Mouse (Mus musculus): ENCODE results near the gene Plxnb2.
A peak's percentile ranks its signal among the peaks of the same experiment; 100 is the strongest.

Plxnb2 gene

GRCm38 (mm10) chr15:89180571-89181229 lies at the start of gene Plxnb2:
Gene Plxnb2, minus strand, starts transcription at chr15:89180788.
- no peak for DNase-seq (ENCODE audit: low read depth)

GRCm38 (mm10) chr15:89215611-89216233 lies 35.1 kb upstream of the Plxnb2 start:
- DNase-seq (ENCODE audit: low read depth), result peak; percentile 78

- DNase-seq (ENCODE audit: low read depth), result no peak
Observed at GRCm38 (mm10) chr15:89214953-89215352, 34.4 kb upstream of the Plxnb2 start.

DNA sequence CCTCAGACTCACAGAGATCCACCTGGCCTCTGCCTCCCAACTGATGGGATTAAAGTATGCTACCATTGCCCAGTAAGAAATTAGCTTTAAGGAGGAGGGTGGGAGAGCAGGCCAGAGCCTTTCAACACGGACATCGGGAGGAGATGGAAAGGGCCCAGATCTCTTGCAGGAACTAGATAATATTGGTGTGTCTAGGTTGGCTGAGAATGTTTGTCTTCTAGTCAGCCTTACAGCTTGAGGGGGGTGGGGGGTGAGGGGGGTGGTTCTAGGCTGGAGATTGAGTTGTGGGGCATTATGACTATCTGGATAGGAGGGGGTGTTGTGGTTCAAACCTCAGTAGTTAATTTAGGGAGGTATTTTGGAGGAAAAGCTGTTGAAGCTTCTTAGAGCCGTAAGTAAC lies 32.9 kb upstream of the Plxnb2 start:
- peak; percentile 14 for DNase-seq (ENCODE audit: low read depth)

DNA sequence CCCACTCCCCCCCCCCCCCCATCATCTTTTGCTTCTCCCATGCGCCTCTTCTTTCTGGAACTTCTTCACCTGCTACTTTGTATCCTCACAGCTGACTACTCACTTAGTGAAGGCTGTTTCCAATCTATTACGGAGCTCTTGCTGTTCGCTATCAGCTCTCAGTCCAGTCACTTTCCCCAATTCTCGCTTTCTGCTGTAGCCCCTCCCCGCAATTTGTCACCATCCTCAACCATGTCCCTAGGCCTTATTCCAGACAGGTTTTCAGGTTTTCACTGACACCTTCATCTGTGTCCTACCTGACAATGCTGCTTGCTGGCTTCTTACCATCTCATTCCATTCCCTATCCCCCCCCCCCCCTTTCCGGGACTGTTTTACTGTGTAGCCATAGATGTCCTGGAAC lies 31.9 kb upstream of the Plxnb2 start:
- no peak for DNase-seq (ENCODE audit: low read depth)

DNA sequence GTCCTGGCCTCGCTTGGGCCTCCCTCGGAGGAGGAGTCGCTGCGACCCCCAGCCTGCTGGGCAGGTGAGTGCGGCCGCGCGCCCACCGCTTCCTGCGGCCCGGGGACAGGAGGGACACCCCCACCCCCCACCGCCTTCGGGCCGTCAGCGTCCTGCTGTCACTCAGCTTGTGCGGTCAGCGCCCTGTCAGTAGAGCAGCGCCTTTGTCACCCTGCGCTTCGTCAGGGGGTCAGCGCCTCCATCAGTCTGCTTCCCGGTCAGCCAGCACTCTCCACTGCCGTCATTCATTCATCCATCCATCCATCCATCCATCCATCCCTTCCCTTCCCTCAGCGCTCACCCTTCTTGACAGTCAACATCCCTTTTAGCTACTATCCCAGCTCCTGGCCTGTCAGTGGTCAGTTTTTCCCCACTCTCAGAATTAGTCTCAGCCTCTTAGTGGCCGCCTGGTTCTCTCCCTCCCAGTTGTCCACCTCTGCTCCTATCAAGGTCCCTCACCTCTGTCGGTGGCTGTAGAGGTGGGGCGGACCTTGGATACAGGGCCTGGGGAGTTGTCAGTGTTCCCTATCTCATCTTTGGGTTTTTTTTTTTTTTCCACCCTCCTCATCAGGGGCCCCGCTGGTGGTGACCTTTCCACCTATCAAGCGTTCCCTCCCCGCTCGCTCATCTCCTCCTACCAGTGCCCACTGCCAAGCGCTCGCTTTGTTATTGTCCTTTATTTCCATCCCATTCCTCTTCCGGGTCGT lies 31.3 kb upstream of the Plxnb2 start:
- DNase-seq (ENCODE audit: low read depth), result peak; percentile 56

DNA sequence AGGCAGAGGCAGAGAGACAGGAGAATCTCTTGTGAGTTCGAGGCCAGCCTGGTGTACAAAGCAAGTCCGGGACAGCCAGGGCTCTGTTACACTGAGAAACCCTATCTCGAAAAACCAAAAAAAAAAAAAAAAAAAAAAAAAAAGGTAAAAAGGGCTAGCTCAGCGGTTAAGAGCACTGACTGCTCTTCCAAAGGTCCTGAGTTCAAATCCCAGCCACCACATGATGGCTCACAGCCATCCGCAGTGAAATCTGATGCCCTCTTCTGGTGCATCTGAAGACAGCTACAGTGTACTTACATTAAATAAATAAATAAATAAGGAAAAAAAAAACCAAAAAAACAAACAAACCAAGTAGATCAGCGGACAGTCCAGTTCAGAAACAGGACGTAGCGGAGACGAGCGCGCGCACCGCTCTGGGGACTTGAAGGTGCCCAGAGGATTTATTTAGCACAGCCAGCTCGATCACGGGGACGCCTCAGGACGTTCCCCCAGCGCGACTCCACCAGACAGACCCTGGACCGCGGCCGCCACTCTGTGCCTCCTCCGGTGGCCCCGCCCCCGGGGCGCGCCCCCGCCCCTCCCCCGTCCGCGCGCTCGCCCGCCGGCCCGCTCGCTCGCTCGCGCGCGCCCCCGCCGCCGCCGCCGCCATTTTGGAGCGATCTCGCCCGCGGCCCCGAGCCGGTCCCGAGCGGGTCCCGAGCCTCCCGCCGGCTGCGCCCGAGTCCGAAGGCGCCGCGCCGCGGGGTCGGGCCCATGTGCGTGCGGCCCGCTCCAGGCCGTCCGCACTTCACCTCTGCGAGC lies 30.5 kb upstream of the Plxnb2 start, which contains the start of gene Ppp6r2:
Gene Ppp6r2, plus strand, starts transcription at position 639 of the 801 bp plus-strand sequence.
- DNase-seq (ENCODE audit: low read depth), result peak; percentile 40

DNA sequence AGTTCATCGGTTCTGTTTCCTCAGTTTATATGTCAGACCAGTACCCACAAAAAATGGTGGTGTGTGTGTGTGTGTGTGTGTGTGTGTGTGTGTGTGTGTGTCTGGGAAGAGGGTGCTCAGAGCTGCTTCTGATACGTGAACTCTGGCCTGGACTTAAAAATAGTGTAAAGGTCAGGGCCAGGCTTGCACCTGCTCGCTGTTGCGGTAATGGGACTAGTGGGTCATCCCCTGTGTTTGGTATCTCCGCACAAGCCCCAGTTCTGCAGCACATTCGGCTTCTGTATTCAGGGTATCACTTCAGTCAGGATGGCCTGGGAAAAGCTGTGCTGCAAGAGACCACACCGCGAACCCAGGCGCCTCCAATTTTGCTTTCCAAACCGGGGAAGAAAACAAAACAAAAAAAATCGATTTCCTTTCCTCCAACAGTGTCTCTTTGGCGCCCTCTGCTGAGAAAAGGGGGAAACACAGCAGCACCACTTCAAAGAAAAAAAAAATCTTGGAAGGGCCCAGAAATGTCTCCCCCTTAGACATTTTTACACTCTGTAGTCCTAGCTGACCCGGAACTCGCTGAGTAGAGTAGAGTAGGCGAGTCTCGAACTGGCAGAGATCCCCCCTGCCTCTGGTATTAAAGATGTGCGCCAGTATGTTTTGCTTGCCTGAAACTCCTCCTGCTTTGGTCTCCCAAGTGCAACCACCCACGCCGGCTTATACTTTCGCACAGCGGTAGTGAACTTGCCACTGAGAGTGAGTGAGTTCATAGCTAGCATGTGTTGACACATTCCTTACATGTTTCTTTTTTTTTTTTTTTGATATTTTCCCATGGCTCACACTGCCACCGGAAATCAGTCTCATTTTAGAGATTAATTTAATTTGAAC lies 29.5 kb upstream of the Plxnb2 start:
- DNase-seq (ENCODE audit: low read depth), result peak; percentile 89

DNA sequence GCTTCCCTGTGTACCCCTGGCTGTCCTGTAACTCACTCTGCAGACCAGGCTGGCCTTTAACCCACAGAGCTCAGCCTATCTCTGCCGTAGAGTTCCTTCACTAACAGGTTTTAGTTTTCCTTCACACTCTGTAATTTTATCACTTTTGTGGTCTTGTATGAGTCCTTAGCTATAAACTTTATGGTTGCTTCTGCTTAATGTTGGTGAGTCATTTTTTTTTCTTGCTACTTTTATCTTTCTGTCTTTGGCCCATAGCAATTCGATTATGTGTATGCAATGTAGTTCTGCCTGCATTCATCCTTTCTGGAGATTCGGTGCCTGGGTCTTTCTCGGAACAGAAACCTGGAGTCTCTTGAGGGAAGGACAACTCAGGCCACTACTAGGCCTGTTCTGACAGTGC lies 26.9 kb upstream of the Plxnb2 start:
- DNase-seq (ENCODE audit: low read depth), result no peak

- DNase-seq (ENCODE audit: low read depth), result no peak
Observed at GRCm38 (mm10) chr15:89197056-89197455, 16.5 kb upstream of the Plxnb2 start.

DNA sequence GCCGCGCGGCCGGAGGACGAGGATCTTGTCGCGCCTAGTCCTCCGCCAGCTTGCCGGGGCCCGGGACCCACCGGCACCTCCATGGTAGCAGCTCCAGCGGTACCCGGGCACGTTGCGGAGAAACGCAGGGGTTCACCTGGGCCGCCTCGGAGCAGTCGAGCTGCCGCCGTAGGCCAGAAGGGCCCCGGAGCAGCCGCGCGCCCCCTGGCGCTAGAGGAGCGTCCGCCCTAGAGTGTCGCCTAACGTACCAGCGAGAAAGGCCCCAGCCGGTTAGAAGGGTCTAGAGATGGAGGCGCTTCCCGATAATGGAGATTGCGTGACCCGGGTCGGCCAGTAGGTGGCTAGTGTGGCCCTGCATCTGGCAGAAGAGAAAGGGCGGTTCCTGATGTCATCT lies 15.7 kb upstream of the Plxnb2 start, which contains the start of gene Dennd6b:
Gene Dennd6b, minus strand, starts transcription at position 184 of the 394 bp plus-strand sequence.
- DNase-seq (ENCODE audit: low read depth), result peak; percentile 97

GRCm38 (mm10) chr15:89195690-89196312 lies 15.2 kb upstream of the Plxnb2 start:
- peak; percentile 72 for DNase-seq (ENCODE audit: low read depth)

GRCm38 (mm10) chr15:89195261-89195681 lies 14.7 kb upstream of the Plxnb2 start:
- DNase-seq (ENCODE audit: low read depth), result no peak

DNA sequence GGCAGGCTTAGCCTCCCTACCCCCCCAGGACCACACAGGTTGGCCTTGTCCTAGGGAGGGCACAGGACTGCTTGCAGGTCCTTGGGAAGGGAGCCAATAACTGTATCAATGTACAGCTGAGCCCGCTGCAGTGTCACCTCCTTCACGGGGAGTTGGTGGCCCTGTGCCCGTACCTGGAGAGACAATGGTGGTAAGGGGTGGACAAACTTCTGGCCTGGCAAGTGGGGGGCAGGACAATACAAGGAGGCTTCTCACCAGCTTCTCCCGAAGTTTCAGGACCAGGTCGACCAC lies 4.3 kb upstream of the Plxnb2 start:
- DNase-seq (ENCODE audit: low read depth), result no peak

GRCm38 (mm10) chr15:89184141-89184936 lies 3.8 kb upstream of the Plxnb2 start:
- DNase-seq (ENCODE audit: low read depth), result no peak

- DNase-seq (ENCODE audit: low read depth), result no peak
Observed at GRCm38 (mm10) chr15:89182842-89183241, 2.3 kb upstream of the Plxnb2 start.

- no peak for DNase-seq (ENCODE audit: low read depth)
Observed at GRCm38 (mm10) chr15:89182328-89182741, 1.7 kb upstream of the Plxnb2 start.

DNA sequence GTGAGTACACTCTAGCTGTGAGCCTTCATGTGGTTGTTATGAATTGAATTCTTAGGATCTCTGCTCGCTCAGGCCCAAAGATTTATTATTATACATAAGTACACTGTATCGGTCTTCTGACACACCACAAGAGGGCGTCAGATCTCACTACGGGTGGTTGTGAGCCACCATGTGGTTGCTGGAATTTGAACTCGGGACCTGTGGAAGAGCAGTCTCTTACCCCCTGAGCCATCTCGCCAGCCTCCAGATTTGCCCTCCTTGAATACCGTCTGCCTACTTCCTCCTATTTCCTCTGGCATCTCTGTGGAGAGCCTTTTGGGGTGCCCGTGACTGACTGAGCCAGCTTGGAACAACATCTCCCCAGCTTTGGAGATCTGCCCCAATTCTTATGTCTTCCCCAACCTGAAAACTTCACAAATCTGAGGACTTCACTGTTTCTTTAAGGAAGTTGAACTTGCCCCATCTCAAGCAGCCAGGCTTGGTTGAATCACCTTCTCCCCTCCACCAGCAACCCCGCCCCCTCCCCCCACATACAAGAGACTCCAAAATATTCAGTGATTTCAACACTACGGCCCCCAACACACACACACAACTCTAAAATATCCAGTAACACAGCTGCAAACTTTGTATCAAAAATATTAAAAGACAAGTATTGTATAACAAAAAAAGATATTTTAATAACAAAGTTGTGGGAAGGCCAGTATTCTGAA lies 1.1 kb upstream of the Plxnb2 start:
- DNase-seq (ENCODE audit: low read depth), result no peak

DNA sequence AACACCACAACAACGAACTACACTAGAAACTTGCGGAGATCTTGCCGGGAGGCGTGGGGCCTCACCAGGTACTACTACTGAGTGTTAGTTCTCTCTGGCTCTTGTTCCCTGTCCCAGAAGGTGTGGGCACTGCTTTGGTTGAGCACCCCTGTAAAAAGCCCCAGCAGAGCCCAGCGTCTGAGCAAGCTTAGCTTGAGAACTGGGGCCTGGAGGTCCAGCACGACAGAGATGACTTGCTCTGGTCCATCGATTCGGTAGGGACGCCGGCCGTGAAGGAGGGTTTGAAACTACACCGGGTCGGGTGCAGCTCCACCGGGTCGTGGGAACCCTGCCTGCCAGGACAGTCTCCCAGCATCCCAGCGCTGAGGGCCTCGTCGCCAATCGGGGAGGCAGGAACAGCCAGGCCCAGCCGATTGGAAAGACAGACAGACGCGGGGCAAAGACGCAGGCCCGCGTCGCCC lies 477 bp downstream of the Plxnb2 start:
- DNase-seq (ENCODE audit: low read depth), result no peak
